Mouse (Mus musculus): Measurements from ENCODE around the gene Shank1.
"Not testable (repeated sequence)": the region's sequence is repeated elsewhere in the genome, so short reads cannot be mapped to it uniquely, and the experiment has no call there.

Shank1 gene

GRCm38 (mm10) chr7:44309475-44310284 is at the start of gene Shank1:
Gene Shank1 (plus strand): TSS chr7:44310253.
- no peak for DNase-seq (ENCODE audit: extremely low spot score)

- DNase-seq (ENCODE audit: extremely low spot score), result no peak
Measured at GRCm38 (mm10) chr7:44260410-44260809, 49.6 kb upstream of the Shank1 start.

GRCm38 (mm10) chr7:44261147-44261546 is 48.9 kb upstream of the Shank1 start, which contains the start of gene Gm15517:
Gene Gm15517 (plus strand): TSS chr7:44261447.
- no peak for DNase-seq (ENCODE audit: extremely low spot score)

- peak; percentile 94 for DNase-seq (ENCODE audit: extremely low spot score)
Measured at GRCm38 (mm10) chr7:44262791-44263643, 47.0 kb upstream of the Shank1 start.

- DNase-seq (ENCODE audit: extremely low spot score), result no peak
Measured at GRCm38 (mm10) chr7:44268117-44268516, 41.9 kb upstream of the Shank1 start.

- no peak for DNase-seq (ENCODE audit: extremely low spot score)
Measured at GRCm38 (mm10) chr7:44269397-44269796, 40.7 kb upstream of the Shank1 start.

GRCm38 (mm10) chr7:44271309-44271708 is 38.7 kb upstream of the Shank1 start:
- DNase-seq (ENCODE audit: extremely low spot score), result no peak

- DNase-seq (ENCODE audit: extremely low spot score), result no peak
Measured at GRCm38 (mm10) chr7:44272546-44272945, 37.5 kb upstream of the Shank1 start.

- DNase-seq (ENCODE audit: extremely low spot score), result no peak
Measured at GRCm38 (mm10) chr7:44273446-44273845, 36.6 kb upstream of the Shank1 start.

GRCm38 (mm10) chr7:44274096-44274495 is 36.0 kb upstream of the Shank1 start:
- no peak for DNase-seq (ENCODE audit: extremely low spot score)

GRCm38 (mm10) chr7:44275546-44275945 is 34.5 kb upstream of the Shank1 start:
- DNase-seq (ENCODE audit: extremely low spot score), result no peak

- DNase-seq (ENCODE audit: extremely low spot score), result no peak
Measured at GRCm38 (mm10) chr7:44276461-44277249, 33.4 kb upstream of the Shank1 start.

GRCm38 (mm10) chr7:44277250-44277622 is 32.8 kb upstream of the Shank1 start:
- peak; percentile 35 for DNase-seq (ENCODE audit: extremely low spot score)

- no peak for DNase-seq (ENCODE audit: extremely low spot score)
Measured at GRCm38 (mm10) chr7:44280959-44281358, 29.1 kb upstream of the Shank1 start.

- no peak for DNase-seq (ENCODE audit: extremely low spot score)
Measured at GRCm38 (mm10) chr7:44281586-44281985, 28.5 kb upstream of the Shank1 start.

- no peak for DNase-seq (ENCODE audit: extremely low spot score)
Measured at GRCm38 (mm10) chr7:44287760-44288159, 22.3 kb upstream of the Shank1 start.

GRCm38 (mm10) chr7:44290986-44291385 is 19.1 kb upstream of the Shank1 start:
- no peak for DNase-seq (ENCODE audit: extremely low spot score)

GRCm38 (mm10) chr7:44291418-44291817 is 18.6 kb upstream of the Shank1 start:
- DNase-seq (ENCODE audit: extremely low spot score), result no peak

- not testable (repeated sequence) for DNase-seq (ENCODE audit: extremely low spot score)
Measured at GRCm38 (mm10) chr7:44297501-44297900, 12.6 kb upstream of the Shank1 start.

- no peak for DNase-seq (ENCODE audit: extremely low spot score)
Measured at GRCm38 (mm10) chr7:44303346-44304340, 6.4 kb upstream of the Shank1 start.

GRCm38 (mm10) chr7:44304463-44304774 is 5.6 kb upstream of the Shank1 start:
- no peak for DNase-seq (ENCODE audit: extremely low spot score)

Data from embryo, embryonic 9.5 days (tissue).